Mouse (Mus musculus): ENCODE measurements around the gene Aatk. TPM values are rescaled to one million over a fixed set of nuclear protein-coding genes. Genes with fewer than 3 reads are reported as not detected.

The Aatk gene
- polyA plus RNA-seq, 1 experiment from 2014 or later: 21.9 TPM

DNA sequence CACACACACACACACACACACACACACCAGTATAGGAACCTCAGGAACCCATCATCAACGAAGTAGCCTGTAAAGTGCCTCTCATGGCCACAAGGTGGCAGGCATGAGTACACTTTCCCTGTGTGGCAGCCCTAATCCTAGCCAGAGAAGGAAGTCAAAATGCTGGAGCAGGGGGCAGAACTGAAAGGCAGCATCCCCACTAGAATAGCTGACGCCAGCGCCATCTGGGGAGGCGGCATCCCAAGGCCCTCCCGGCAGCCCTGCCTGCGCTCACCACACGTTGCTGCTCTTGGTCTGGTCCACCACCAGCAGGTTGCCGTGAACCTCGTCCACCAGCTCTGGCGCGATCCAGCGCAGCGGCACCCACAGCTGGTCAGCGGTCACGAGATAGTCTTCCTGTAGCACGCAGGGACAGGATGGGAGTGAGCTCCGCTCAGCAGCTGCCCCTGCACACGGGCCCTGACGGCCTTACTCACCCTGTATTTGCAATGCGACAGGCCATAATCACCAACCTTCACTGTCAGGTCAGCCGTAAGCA is 33.7 kb downstream of the Aatk start:
- Histone ChIP-seq H3K27ac (replicated peaks) (0 out of 2 replicates have a peak overlapping the region, but pooled peaks have one; percentile 50), H3K9me3 (no peaks in the 10 kb centered on the region), H3K9ac (replicated peaks) (0 out of 2 replicates have a peak overlapping the region, but pooled peaks have one; percentile 34), H3K36me3 (peaks cover 12% of the 10 kb centered on the region; the same call in 1 of the 2 replicates), H3K4me2 (replicated peaks) (peak overlapping the region; percentile 45), H3K4me1 (peaks cover 18% of the 10 kb centered on the region), H3K27me3 (no peaks in the 10 kb centered on the region), H3K4me3 (peak overlapping the region; percentile 22; the same call in 1 of the 2 replicates)
- peak; percentile 77 for ATAC-seq (replicated peaks)
- 16% methylated on average over 21 of the region's 21 CpGs for WGBS

DNA sequence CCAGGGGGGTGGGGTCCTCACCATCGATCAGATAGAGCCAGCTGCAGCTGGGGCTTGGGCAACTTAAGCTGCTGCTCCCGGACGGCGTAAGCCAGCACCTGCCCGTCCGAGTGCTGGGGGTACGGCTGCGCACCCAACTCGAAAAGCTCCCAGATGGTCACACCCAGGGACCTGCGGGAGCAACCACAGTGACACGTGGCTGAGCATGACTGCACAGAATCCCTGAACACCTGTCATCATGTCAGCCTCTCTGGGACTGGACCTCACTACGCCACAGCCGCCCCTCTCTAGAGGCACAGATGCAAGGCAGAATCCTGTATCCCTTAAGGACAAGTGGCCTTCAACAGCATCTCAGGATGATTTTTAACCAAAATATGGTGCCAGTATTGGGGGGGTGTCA is 34.3 kb downstream of the Aatk start:
- no peak overlapping the region for H3K27ac ChIP-seq (replicated peaks)
- no peak overlapping the region for H3K4me2 ChIP-seq (replicated peaks)

DNA sequence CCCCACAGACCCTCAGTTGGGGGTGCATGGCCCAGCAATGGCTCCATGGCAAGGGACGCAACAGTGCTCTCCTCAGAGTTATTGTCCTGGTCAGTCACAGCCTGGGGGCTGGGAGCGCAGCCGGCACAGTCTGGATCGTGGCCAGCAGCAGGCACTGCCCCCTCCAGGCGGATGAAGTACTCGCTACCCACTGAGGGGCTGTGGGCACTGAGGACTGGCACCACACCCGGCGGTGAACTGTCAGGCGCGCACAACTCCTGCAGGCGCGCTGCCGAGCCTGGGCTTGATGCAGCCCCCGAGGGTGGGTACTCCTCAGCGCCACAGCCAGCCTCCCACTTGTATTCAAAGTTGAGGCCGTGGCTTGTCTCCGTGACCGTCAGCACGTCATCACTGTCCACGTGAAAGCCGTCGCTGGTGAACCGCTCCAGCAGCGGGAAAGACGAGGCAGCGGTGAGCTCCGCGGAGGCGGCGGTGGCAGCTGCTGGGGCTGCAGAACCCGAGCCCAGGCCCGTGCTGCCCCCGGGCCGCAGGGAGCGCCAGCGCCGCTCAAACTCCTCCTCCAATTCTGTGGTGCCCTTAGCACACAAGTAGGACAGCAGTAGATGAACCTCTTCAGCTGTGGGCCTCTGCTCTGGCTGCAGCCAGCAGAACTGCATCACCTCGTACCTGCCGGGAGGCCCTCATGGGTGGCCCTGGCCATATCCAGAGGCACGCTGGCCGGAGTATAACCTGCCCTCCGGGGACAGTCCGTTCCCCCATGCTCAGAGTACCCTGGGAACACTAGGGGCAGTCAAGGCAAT is 35.0 kb downstream of the Aatk start:
- H3K9me3 ChIP-seq: no peaks in the 10 kb centered on the region
- H3K27me3 ChIP-seq: no peaks in the 10 kb centered on the region
- H3K9ac ChIP-seq (replicated peaks): no peak overlapping the region
- peak overlapping the region; percentile 27 for H3K4me2 ChIP-seq (replicated peaks)
- 0 out of 2 replicates have a peak, but pooled peaks have one; percentile 14 for ATAC-seq (replicated peaks)
- H3K27ac ChIP-seq (replicated peaks): no peak overlapping the region
- H3K4me3 ChIP-seq: no peak overlapping the region
- H3K36me3 ChIP-seq: peaks cover 12% of the 10 kb centered on the region; the same call in 1 of the 2 replicates
- H3K4me1 ChIP-seq: peaks cover 18% of the 10 kb centered on the region
- WGBS: 48% methylated on average over 43 of the region's 43 CpGs

More for the DNA sequence above, 34.3 kb downstream of the Aatk start:
- Histone ChIP-seq H3K36me3 (peaks cover 12% of the 10 kb centered on the region; the same call in 1 of the 2 replicates), H3K4me3 (no peak overlapping the region), H3K9me3 (no peaks in the 10 kb centered on the region), H3K4me1 (peaks cover 18% of the 10 kb centered on the region), H3K27me3 (no peaks in the 10 kb centered on the region), H3K9ac (replicated peaks) (no peak overlapping the region)
- ATAC-seq (replicated peaks): peak; percentile 29; the same call in 1 of the 2 replicates
- 84% methylated on average over 13 of the region's 13 CpGs for WGBS

DNA sequence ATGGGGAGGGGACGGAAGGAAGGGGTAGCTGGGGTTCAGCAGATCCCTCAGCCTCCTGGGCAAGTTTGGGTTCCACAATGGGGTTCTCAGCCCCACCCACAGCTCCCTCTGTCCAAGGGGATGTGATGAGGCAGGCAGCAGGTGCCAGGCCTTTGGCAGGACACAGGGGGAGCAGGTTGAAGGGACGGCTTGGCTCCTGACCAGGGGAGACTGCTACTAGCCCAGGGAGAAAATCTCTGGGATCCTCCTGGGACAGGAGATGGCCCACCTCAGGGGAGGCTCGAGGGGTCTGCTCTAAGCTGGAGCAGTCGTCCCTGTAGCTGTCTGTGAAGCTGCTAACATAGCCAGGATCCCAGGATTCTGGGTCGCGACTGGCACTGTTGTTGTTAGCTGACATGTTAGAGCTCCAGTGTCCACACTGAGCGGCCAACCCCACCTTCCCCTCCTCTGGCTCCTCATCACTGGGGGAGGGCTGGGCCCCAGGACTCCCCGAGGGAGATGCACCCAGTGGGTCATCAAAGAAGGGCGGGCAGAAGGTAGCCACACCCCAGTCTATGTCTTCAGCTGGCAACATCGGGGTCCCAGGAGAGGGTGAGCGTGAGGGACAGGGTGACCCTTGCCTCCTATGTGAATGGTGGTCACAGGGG is 35.7 kb downstream of the Aatk start:
- ATAC-seq (replicated peaks): no peak
- Histone ChIP-seq H3K9me3 (no peaks in the 10 kb centered on the region), H3K4me2 (replicated peaks) (no peak overlapping the region), H3K4me1 (peaks cover 18% of the 10 kb centered on the region), H3K27ac (replicated peaks) (no peak overlapping the region), H3K4me3 (no peak overlapping the region), H3K9ac (replicated peaks) (no peak overlapping the region), H3K27me3 (no peaks in the 10 kb centered on the region), H3K36me3 (peaks cover 12% of the 10 kb centered on the region; the same call in 1 of the 2 replicates)
- WGBS: 78% methylated on average over 11 of the region's 11 CpGs

DNA sequence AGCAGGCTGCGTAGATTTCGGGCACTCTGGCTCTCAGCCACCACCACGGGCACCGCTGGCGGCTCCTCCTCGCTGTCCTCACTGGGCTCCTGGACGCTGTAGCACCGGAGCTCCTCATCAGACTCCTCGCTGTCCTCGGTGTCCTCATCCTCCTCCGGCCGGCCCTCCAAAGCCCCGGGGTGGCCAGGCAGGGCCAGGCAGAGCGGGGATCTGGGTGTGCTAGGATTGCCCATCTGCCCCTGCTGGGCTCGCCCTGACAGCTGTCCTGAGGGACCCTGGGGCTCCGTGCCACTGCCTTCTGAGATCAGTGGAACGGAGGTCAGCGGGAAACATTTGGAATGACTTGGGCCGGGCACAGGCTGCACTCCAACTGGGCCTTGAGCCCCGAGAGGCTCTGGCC is 37.0 kb downstream of the Aatk start:
- 86% methylated on average over 20 of the region's 20 CpGs for WGBS
- Histone ChIP-seq H3K4me3 (no peak overlapping the region), H3K9ac (replicated peaks) (no peak overlapping the region), H3K4me1 (peaks cover 18% of the 10 kb centered on the region), H3K4me2 (replicated peaks) (no peak overlapping the region), H3K27me3 (no peaks in the 10 kb centered on the region), H3K9me3 (no peaks in the 10 kb centered on the region), H3K27ac (replicated peaks) (no peak overlapping the region), H3K36me3 (peaks cover 10% of the 10 kb centered on the region; the same call in 1 of the 2 replicates)
- no peak for ATAC-seq (replicated peaks)

DNA sequence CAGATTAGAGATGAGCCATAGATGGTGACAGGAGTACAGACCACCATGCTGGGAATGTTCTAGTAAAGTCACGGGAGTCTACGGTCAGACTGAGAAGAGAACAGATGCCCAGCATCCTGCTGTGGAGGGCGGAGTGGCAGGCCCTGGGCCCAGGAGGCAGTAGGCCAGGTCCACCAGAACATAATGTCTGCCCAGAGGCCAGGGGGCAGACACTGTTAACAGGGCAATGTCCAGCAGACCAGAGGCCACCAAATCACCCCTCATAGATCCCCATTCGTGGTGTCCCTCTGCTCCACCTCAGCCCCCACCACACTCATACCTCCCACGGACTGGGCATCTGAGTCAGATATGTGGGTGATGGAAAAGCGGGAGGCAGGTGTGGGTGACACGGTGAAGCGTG is 38.0 kb downstream of the Aatk start:
- H3K4me3 ChIP-seq: no peak overlapping the region
- ATAC-seq (replicated peaks): no peak
- no peaks in the 10 kb centered on the region for H3K27me3 ChIP-seq
- peaks cover 10% of the 10 kb centered on the region; the same call in 1 of the 2 replicates for H3K36me3 ChIP-seq
- H3K4me2 ChIP-seq (replicated peaks): no peak overlapping the region
- no peak overlapping the region for H3K27ac ChIP-seq (replicated peaks)
- WGBS: 91% methylated on average over 8 of the region's 8 CpGs
- no peak overlapping the region for H3K9ac ChIP-seq (replicated peaks)
- no peaks in the 10 kb centered on the region for H3K9me3 ChIP-seq
- peaks cover 18% of the 10 kb centered on the region for H3K4me1 ChIP-seq

DNA sequence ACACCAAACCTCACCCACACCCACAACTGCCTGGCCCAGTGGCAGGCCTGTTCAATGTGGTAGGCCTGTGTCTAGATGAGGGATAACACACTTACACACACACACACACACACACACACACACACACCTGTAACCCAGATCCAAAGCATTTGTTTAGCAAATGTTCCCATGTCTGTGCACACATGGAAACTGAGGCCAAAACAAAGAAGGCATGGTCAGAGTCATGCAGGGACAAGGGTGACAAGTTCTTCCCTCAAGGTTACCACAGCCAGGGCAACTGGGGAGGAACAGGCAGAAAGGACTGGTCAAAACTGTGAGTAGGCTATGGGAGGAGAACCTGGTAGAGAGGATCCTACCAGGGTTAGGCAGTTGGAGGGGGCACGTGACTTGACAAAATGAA is 38.5 kb downstream of the Aatk start:
- Histone ChIP-seq H3K9me3 (no peaks in the 10 kb centered on the region), H3K27ac (replicated peaks) (no peak overlapping the region), H3K36me3 (peaks cover 10% of the 10 kb centered on the region; the same call in 1 of the 2 replicates), H3K4me2 (replicated peaks) (no peak overlapping the region), H3K9ac (replicated peaks) (no peak overlapping the region), H3K27me3 (no peaks in the 10 kb centered on the region), H3K4me3 (no peak overlapping the region), H3K4me1 (peaks cover 16% of the 10 kb centered on the region)
- ATAC-seq (replicated peaks): no peak
- WGBS: 100% methylated on average over 1 of the region's 1 CpGs

DNA sequence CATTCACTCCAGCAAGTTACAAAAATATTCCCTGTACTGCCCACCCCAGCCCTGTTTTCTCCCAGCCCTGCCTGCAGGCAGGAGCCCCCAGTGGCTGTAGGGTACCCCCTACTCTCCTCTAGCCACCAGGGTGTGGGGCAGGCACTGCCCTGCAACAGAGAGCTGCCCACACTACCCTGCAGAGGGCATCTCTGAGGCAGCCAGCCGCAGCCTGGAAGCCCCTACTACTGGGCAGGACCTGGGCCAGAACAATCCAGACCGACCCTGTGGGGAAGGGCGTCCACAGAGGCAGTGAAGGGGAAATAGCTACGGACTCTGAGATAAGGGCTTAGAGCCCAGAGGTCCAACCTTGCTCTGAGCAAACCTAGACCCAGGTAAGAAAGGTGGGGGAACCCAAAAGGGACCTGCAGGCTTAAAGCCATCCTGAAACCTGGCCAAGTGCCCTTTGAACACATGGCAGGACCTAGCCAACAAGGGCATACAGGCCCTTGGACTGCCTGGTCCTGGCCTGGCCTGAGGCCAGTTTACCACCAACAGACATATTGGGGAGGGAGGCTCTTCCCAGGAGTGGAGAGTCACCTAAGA is 39.4 kb downstream of the Aatk start:
- H3K4me3 ChIP-seq: no peak overlapping the region
- 77% methylated on average over 4 of the region's 4 CpGs for WGBS
- peaks cover 12% of the 10 kb centered on the region; the same call in 1 of the 2 replicates for H3K4me1 ChIP-seq
- no peak for ATAC-seq (replicated peaks)
- H3K36me3 ChIP-seq: peaks cover 10% of the 10 kb centered on the region; the same call in 1 of the 2 replicates
- no peak overlapping the region for H3K4me2 ChIP-seq (replicated peaks)
- no peak overlapping the region for H3K9ac ChIP-seq (replicated peaks)
- H3K27me3 ChIP-seq: no peaks in the 10 kb centered on the region
- no peak overlapping the region for H3K27ac ChIP-seq (replicated peaks)
- H3K9me3 ChIP-seq: no peaks in the 10 kb centered on the region

DNA sequence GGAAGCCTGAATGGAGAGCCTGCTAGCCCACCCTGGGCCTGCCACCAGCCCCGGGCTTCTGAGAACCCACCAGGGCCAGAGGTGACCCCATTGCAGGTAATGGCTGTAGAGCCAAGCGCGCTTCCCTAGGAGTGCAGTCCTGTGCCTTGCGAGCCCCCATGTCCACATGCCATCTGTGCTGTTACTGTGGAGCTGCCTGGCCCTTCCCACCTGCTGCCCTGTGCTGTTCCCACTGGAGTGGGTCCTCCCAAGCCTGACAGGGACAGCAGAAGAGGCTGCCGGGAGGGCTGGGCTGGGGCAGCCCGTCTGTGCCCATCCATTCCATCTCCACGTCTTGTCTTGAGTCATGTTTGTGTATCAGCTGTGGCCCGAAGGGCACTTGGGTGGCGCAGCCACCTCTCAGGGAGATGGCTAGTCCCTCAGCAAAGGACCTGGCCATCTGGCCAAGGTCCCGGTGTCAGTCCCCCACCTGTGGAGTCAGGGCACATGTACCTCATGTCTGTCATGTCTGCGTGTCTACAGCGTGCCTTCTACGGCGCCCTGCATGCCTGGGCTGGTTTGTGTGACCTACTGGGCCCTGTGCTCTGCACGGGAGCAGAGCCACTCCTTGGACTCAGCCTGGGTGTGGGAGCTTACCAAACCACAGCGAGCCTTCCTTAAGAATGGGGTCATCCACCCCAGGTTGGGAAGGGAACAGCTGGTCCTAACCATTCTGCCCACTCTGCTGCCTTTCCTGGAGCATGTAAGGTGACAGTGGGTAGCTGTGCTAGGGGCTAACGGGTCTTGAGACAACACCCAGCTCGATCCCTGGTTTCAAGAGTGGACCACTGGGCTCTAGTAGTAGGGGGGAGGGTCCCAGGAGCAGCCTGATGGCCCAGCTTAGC is 41.3 kb downstream of the Aatk start:
- peaks cover 10% of the 10 kb centered on the region; the same call in 1 of the 2 replicates for H3K36me3 ChIP-seq
- H3K9me3 ChIP-seq: no peaks in the 10 kb centered on the region
- H3K27ac ChIP-seq (replicated peaks): no peak overlapping the region
- H3K4me3 ChIP-seq: no peak overlapping the region
- no peak overlapping the region for H3K9ac ChIP-seq (replicated peaks)
- WGBS: 88% methylated on average over 18 of the region's 18 CpGs
- 0 out of 2 replicates have a peak, but pooled peaks cover 4% of the 10 kb centered on the region for H3K4me1 ChIP-seq
- ATAC-seq (replicated peaks): no peak
- no peak overlapping the region for H3K4me2 ChIP-seq (replicated peaks)
- no peaks in the 10 kb centered on the region for H3K27me3 ChIP-seq

DNA sequence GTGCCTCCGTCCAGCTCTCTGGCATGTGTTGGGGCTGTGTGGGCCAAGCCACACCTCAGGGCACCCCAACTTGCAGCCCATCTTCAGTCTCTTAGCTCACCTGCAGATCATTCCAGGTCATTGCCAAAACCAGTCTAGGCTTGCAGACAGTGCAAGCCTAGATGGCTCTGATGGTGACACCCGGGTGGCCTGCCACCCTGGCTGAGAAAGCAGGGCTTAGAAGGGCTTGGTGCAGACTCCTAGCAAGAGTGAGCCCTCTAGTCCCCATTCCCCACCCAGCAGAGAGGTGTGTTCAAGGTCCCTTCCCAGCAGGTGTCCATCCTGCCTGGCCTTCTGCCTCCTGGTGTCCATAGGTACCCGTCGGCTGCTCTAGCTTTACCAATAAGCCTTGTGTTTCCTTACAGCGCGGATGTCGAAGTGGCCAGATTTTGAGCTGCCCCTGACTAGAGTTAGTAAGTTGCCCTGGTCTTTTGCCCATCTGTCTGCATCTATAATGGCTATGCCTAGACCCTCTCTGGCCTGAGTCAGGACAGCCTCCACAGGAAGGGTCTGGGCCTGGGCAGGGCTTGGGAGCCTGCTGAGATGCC is 44.2 kb downstream of the Aatk start:
- H3K9ac ChIP-seq (replicated peaks): no peak overlapping the region
- H3K4me3 ChIP-seq: no peak overlapping the region
- no peaks in the 10 kb centered on the region for H3K9me3 ChIP-seq
- no peaks in the 10 kb centered on the region for H3K36me3 ChIP-seq
- no peak overlapping the region for H3K4me2 ChIP-seq (replicated peaks)
- WGBS: 92% methylated on average over 7 of the region's 7 CpGs
- H3K27me3 ChIP-seq: no peaks in the 10 kb centered on the region
- H3K27ac ChIP-seq (replicated peaks): no peak overlapping the region
- H3K4me1 ChIP-seq: 0 out of 2 replicates have a peak, but pooled peaks cover 4% of the 10 kb centered on the region
- ATAC-seq (replicated peaks): no peak

DNA sequence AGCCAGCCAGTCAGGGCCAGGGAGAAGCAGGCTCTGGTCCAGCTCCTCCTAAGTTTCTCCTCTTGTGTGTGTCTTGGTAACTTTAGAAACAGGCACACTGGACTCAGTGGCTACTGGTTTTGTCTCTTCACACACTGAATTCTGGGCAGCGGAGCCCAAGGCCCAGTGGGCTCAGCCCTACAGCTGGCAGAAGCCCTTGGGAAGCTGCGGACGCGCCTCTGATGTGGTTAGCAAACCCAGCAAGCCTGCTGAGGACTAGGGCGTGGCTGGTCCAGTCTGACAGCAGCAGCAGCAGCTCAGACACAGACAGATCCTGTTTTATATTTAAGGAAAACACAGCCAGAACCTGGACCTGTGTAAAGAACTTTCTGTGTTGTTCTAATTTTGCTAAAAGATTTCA is 44.9 kb downstream of the Aatk start:
- Histone ChIP-seq H3K4me1 (0 out of 2 replicates have a peak, but pooled peaks cover 4% of the 10 kb centered on the region), H3K27me3 (no peaks in the 10 kb centered on the region), H3K9me3 (no peaks in the 10 kb centered on the region), H3K4me3 (no peak overlapping the region), H3K27ac (replicated peaks) (no peak overlapping the region), H3K36me3 (no peaks in the 10 kb centered on the region), H3K4me2 (replicated peaks) (no peak overlapping the region), H3K9ac (replicated peaks) (no peak overlapping the region)
- ATAC-seq (replicated peaks): no peak
- 82% methylated on average over 5 of the region's 5 CpGs for WGBS

All from forebrain, embryonic 15.5 days (tissue).